Mouse (Mus musculus) stomach, postnatal 0 days (tissue): Measurements from ENCODE around the gene Cyb5r2.

Source experiments
- CTCF ChIP-seq: IDR thresholded peaks from 2 replicates; pipeline ENCODE4 v1.5.1; 2016; ENCODE audit warnings: antibody characterized with exemption, low read depth, mild to moderate bottlenecking, moderate library complexity
- EP300 ChIP-seq: optimal IDR thresholded peaks from 2 replicates; pipeline ENCODE3; 2016; ENCODE audit warnings: antibody characterized with exemption

- TF ChIP-seq CTCF (peak; percentile 32; the same call in 1 of the 2 replicates), EP300 (no peak)
Measured at GRCm38 (mm10) chr7:107733162-107733561, 24.7 kb downstream of the Cyb5r2 start.
